In the genomic region with DNA sequence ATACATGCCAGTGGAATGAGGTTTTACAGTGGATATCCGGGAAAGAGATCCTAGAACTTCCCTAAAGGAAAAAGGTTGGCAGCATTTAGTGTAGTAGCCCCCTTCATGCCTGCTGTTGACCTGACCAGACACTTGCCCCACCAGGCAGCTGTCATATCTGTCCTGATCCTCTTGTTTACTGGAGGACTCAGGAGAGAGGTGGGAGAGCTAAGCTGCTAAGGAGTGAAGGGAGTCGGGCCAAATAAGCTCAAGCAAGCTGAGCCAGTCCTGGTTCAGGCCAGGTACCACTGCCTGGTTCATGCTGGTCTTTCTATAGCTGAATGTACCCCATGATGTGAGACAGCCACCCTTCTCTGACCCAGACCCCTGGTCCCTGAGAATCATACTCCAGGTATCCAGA, we compare ENCODE assay signal across 37 mouse cellular contexts. TPM values are rescaled to one million over a fixed set of nuclear protein-coding genes. Genes with fewer than 3 reads are reported as not detected.
"Had no signal": no experiment of that assay in that cellular context is flagged by ENCODE, and none has a peak within 500 bp of the region (broad histone marks: within the 10 kb centered on the region; RNA-seq: fewer than 3 reads in every experiment).

No protein-coding gene starts in this region.

- H3K4me1 ChIP-seq: embryonic facial prominence, embryonic 10.5 days; embryonic facial prominence, embryonic 12.5 days; embryonic facial prominence, embryonic 13.5 days; embryonic facial prominence, embryonic 15.5 days; forebrain, embryonic 10.5 days; forebrain, embryonic 12.5 days; forebrain, embryonic 13.5 days; forebrain, embryonic 15.5 days had no signal

- H3K4me2 ChIP-seq: embryonic facial prominence, embryonic 12.5 days; embryonic facial prominence, embryonic 13.5 days; embryonic facial prominence, embryonic 15.5 days; forebrain, embryonic 12.5 days; forebrain, embryonic 13.5 days; forebrain, embryonic 15.5 days had no signal

- H3K9ac ChIP-seq: embryonic facial prominence, embryonic 12.5 days; embryonic facial prominence, embryonic 13.5 days; embryonic facial prominence, embryonic 15.5 days; forebrain, embryonic 12.5 days; forebrain, embryonic 13.5 days; forebrain, embryonic 15.5 days; forebrain, postnatal 0 days had no signal

- DNase-seq: cerebellum, adult 2 months; cerebellum, adult 8-10 months; cerebellum, adult 9-10 months; cerebellum, adult 9-11 months; cerebellum, postnatal 10 days; cerebellum, postnatal 14 days; cerebellum, postnatal 25 days; cerebellum, postnatal 36 days; embryo, embryonic 11 days; forebrain, postnatal 0 days; gastrocnemius, adult 2 months; gastrocnemius, postnatal 10 days; gastrocnemius, postnatal 14 days; gastrocnemius, postnatal 25 days; gastrocnemius, postnatal 36 days; heart, adult 11 months; heart, adult 18-20 months had no signal

- H3K9me3 ChIP-seq: embryonic facial prominence, embryonic 10.5 days; embryonic facial prominence, embryonic 12.5 days; embryonic facial prominence, embryonic 13.5 days; embryonic facial prominence, embryonic 15.5 days; forebrain, embryonic 10.5 days; forebrain, embryonic 12.5 days; forebrain, embryonic 13.5 days; forebrain, embryonic 15.5 days had no signal

- H3K27me3 ChIP-seq: forebrain, embryonic 15.5 days had no signal

- H3K4me3 ChIP-seq: embryonic facial prominence, embryonic 10.5 days; embryonic facial prominence, embryonic 12.5 days; embryonic facial prominence, embryonic 13.5 days; embryonic facial prominence, embryonic 15.5 days; erythroblast, embryonic 14.5 days; forebrain, embryonic 10.5 days; forebrain, embryonic 12.5 days; forebrain, embryonic 13.5 days; forebrain, embryonic 15.5 days; gastrocnemius, adult 2 months had no signal

- H3K36me3 ChIP-seq: embryonic facial prominence, embryonic 10.5 days; embryonic facial prominence, embryonic 12.5 days; embryonic facial prominence, embryonic 13.5 days; embryonic facial prominence, embryonic 15.5 days; forebrain, embryonic 10.5 days; forebrain, embryonic 12.5 days; forebrain, embryonic 15.5 days had no signal

- H3K27ac ChIP-seq: embryonic facial prominence, embryonic 10.5 days; embryonic facial prominence, embryonic 12.5 days; embryonic facial prominence, embryonic 13.5 days; embryonic facial prominence, embryonic 15.5 days; forebrain, embryonic 10.5 days; forebrain, embryonic 12.5 days; forebrain, embryonic 13.5 days; forebrain, embryonic 15.5 days; gastrocnemius, adult 2 months had no signal

RNA-seq across cellular contexts. Expression of a gene that starts 1.9 kb away (rescaled TPM):
- total RNA-seq: common myeloid progenitor, adult 5-6 weeks; gastrocnemius, adult 18-20 months; gastrocnemius, adult 2 months; gastrocnemius, adult 8-10 months; gastrocnemius, postnatal 10 days; gastrocnemius, postnatal 14 days; gastrocnemius, postnatal 25 days; gastrocnemius, postnatal 36 days; gastrocnemius, postnatal 4 days; granulocyte monocyte progenitor cell, adult 5-6 weeks; heart, adult 18-20 months had no signal
- polyA plus RNA-seq: embryonic facial prominence, embryonic 10.5 days; embryonic facial prominence, embryonic 11.5 days; embryonic facial prominence, embryonic 12.5 days; embryonic facial prominence, embryonic 13.5 days; embryonic facial prominence, embryonic 14.5 days; embryonic facial prominence, embryonic 15.5 days; forebrain, embryonic 10.5 days; forebrain, embryonic 11.5 days; forebrain, embryonic 12.5 days; forebrain, embryonic 13.5 days; forebrain, embryonic 14.5 days; forebrain, embryonic 16.5 days; gonadal fat pad, adult 2 months had no signal

RNA-seq across cellular contexts. Expression of a gene that starts 16.4 kb away (rescaled TPM):
- total RNA-seq: common myeloid progenitor, adult 5-6 weeks; gastrocnemius, adult 18-20 months; gastrocnemius, adult 2 months; gastrocnemius, adult 8-10 months; gastrocnemius, postnatal 25 days; gastrocnemius, postnatal 36 days; gastrocnemius, postnatal 4 days; granulocyte monocyte progenitor cell, adult 5-6 weeks; heart, adult 18-20 months had no signal
- polyA plus RNA-seq: erythroblast, embryonic 14.5 days had no signal

RNA-seq across cellular contexts. Expression of a gene that starts 33.5 kb away (rescaled TPM):
- total RNA-seq: common myeloid progenitor, adult 5-6 weeks; forebrain, postnatal 0 days; gastrocnemius, adult 18-20 months; gastrocnemius, adult 2 months; gastrocnemius, adult 8-10 months; gastrocnemius, postnatal 10 days; gastrocnemius, postnatal 14 days; gastrocnemius, postnatal 25 days; gastrocnemius, postnatal 36 days; heart, adult 18-20 months had no signal
- polyA plus RNA-seq: embryonic facial prominence, embryonic 10.5 days; embryonic facial prominence, embryonic 11.5 days; embryonic facial prominence, embryonic 12.5 days; erythroblast, embryonic 14.5 days; forebrain, embryonic 10.5 days; forebrain, embryonic 12.5 days; forebrain, embryonic 13.5 days; forebrain, embryonic 14.5 days; forebrain, postnatal 0 days had no signal
